Mouse (Mus musculus): ENCODE data around the gene Lpp. TPM values are rescaled to one million over a fixed set of nuclear protein-coding genes. Genes with fewer than 3 reads are reported as not detected.

Lpp gene
- polyA plus RNA-seq, 1 experiment from 2014 or later, result 13.3 TPM

DNA sequence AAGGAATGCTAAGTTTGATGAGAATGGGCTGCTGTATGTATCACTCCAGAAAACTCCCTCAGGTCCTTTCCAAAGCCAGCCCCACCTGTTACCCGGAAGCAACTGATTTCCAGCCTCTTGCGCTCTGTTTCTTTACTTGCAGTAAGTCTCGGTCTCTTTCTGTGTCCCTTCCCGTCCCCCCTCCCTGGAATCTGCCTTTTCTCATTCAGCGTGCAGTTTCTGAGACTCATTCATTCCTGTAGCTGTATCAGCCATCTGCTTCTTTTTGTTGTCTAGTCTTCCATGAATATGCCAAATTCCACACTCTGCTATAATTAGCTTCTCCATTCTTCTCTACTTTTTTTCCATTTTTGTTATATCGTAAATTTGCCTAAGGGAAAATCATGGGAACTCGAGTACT, 561.7 kb downstream of the Lpp start:
- H3K4me1 ChIP-seq (replicated peaks), result peaks cover 9% of the 10 kb centered on the region
- ATAC-seq (ENCODE audit: low read depth), result no peak

GRCm38 (mm10) chr16:24958661-24959060, 565.4 kb downstream of the Lpp start:
- ATAC-seq (ENCODE audit: low read depth), result no peak
- no peaks in the 10 kb centered on the region for H3K36me3 ChIP-seq
- H3K4me3 ChIP-seq, result no peak overlapping the region
- no peaks in the 10 kb centered on the region for H3K4me1 ChIP-seq (replicated peaks)
- no peak overlapping the region for H3K9ac ChIP-seq
- no peak overlapping the region for H3K4me2 ChIP-seq
- WGBS, result 95% methylated on average over 1 of the region's 1 CpGs
- no peaks in the 10 kb centered on the region for H3K27me3 ChIP-seq
- H3K27ac ChIP-seq (replicated peaks), result no peak overlapping the region
- peaks cover 10% of the 10 kb centered on the region; the same call in 1 of the 2 replicates for H3K9me3 ChIP-seq

More for the DNA sequence above, 561.7 kb downstream of the Lpp start:
- H3K4me2 ChIP-seq, result no peak overlapping the region
- no peak overlapping the region for H3K9ac ChIP-seq
- no peak overlapping the region for H3K27ac ChIP-seq (replicated peaks)
- no peak overlapping the region for H3K4me3 ChIP-seq
- no peaks in the 10 kb centered on the region for H3K27me3 ChIP-seq
- H3K9me3 ChIP-seq, result peaks cover 10% of the 10 kb centered on the region; the same call in 1 of the 2 replicates
- H3K36me3 ChIP-seq, result no peaks in the 10 kb centered on the region
- WGBS, result 62% methylated on average over 7 of the region's 7 CpGs

- H3K4me1 ChIP-seq (replicated peaks), result no peaks in the 10 kb centered on the region
- ATAC-seq (ENCODE audit: low read depth), result no peak
Observed at GRCm38 (mm10) chr16:24960901-24961806, 567.8 kb downstream of the Lpp start.

DNA sequence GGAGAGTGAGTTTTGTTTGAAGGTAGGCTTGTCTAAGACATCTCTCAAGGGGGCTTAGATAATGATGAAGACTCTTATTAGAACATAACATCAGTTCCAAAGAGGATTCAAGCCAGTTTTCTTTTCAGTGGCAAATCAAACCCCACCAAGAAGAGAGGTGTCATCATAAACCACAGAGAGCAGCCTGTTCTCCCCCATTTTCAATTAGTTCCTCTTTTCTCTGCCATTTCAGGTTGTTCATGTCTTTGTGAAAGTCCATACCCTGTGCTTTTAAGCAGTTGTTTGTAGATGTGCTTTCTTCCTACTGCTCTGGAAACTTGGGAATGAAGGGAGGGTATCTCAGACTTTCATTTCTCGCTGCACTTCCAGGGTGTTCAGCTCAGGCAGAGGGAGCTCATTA, 571.0 kb downstream of the Lpp start:
- H3K4me1 ChIP-seq (replicated peaks), result no peaks in the 10 kb centered on the region
- H3K27ac ChIP-seq (replicated peaks), result no peak overlapping the region
- no peak overlapping the region for H3K4me2 ChIP-seq
- H3K9me3 ChIP-seq, result no peaks in the 10 kb centered on the region
- no peak overlapping the region for H3K4me3 ChIP-seq
- WGBS, result 94% methylated on average over 1 of the region's 1 CpGs
- no peak for ATAC-seq (ENCODE audit: low read depth)
- no peaks in the 10 kb centered on the region for H3K27me3 ChIP-seq
- H3K9ac ChIP-seq, result no peak overlapping the region
- no peaks in the 10 kb centered on the region for H3K36me3 ChIP-seq

More at GRCm38 (mm10) chr16:24960901-24961806, 567.8 kb downstream of the Lpp start:
- WGBS, result 78% methylated on average over 10 of the region's 10 CpGs
- H3K27ac ChIP-seq (replicated peaks), result no peak overlapping the region
- H3K36me3 ChIP-seq, result no peaks in the 10 kb centered on the region
- no peaks in the 10 kb centered on the region for H3K27me3 ChIP-seq
- H3K4me2 ChIP-seq, result no peak overlapping the region
- no peak overlapping the region for H3K4me3 ChIP-seq
- H3K9me3 ChIP-seq, result peaks cover 10% of the 10 kb centered on the region; the same call in 1 of the 2 replicates
- H3K9ac ChIP-seq, result no peak overlapping the region

GRCm38 (mm10) chr16:24965091-24965490, 571.8 kb downstream of the Lpp start:
- H3K9ac ChIP-seq, result no peak overlapping the region
- H3K4me1 ChIP-seq (replicated peaks), result no peaks in the 10 kb centered on the region
- H3K4me2 ChIP-seq, result no peak overlapping the region
- H3K4me3 ChIP-seq, result no peak overlapping the region
- no peaks in the 10 kb centered on the region for H3K9me3 ChIP-seq
- ATAC-seq (ENCODE audit: low read depth), result no peak
- no peaks in the 10 kb centered on the region for H3K36me3 ChIP-seq
- WGBS, result 76% methylated on average over 4 of the region's 4 CpGs
- no peaks in the 10 kb centered on the region for H3K27me3 ChIP-seq
- no peak overlapping the region for H3K27ac ChIP-seq (replicated peaks)

DNA sequence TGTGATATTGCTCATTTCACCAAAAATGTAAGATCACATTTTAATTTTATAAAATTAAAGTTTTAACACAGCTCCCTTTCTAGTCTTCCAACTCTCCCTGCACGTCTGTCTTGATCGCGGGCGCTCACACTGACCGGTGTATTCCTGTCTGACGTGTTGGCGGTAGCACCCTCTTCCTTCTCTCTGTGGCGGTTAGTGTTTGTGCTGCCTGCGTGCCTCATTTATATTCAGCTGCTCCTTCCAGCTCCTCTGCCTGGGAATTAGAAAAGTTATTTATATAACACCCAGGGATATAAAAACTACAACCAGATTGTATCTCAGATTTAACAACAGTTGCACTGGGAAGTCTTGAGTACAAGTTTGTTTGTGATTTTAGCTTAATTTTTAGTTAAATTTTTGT, 573.2 kb downstream of the Lpp start:
- no peaks in the 10 kb centered on the region for H3K36me3 ChIP-seq
- 91% methylated on average over 9 of the region's 9 CpGs for WGBS
- H3K4me3 ChIP-seq, result no peak overlapping the region
- H3K9ac ChIP-seq, result no peak overlapping the region
- ATAC-seq (ENCODE audit: low read depth), result no peak
- no peaks in the 10 kb centered on the region for H3K9me3 ChIP-seq
- H3K4me1 ChIP-seq (replicated peaks), result no peaks in the 10 kb centered on the region
- no peak overlapping the region for H3K4me2 ChIP-seq
- no peak overlapping the region for H3K27ac ChIP-seq (replicated peaks)
- no peaks in the 10 kb centered on the region for H3K27me3 ChIP-seq

GRCm38 (mm10) chr16:24973009-24973631, 579.8 kb downstream of the Lpp start:
- H3K4me3 ChIP-seq, result no peak overlapping the region
- H3K9me3 ChIP-seq, result no peaks in the 10 kb centered on the region
- H3K27me3 ChIP-seq, result no peaks in the 10 kb centered on the region
- 69% methylated on average over 5 of the region's 5 CpGs for WGBS
- H3K27ac ChIP-seq (replicated peaks), result no peak overlapping the region
- H3K4me2 ChIP-seq, result no peak overlapping the region
- peaks cover 10% of the 10 kb centered on the region for H3K4me1 ChIP-seq (replicated peaks)
- no peak for ATAC-seq (ENCODE audit: low read depth)
- H3K9ac ChIP-seq, result no peak overlapping the region
- no peaks in the 10 kb centered on the region for H3K36me3 ChIP-seq

GRCm38 (mm10) chr16:24977771-24978170, 584.5 kb downstream of the Lpp start:
- H3K36me3 ChIP-seq, result no peaks in the 10 kb centered on the region
- WGBS, result 80% methylated on average over 1 of the region's 1 CpGs
- H3K27ac ChIP-seq (replicated peaks), result no peak overlapping the region
- H3K4me1 ChIP-seq (replicated peaks), result peaks cover 15% of the 10 kb centered on the region
- no peak; the same call in 1 of the 2 replicates for ATAC-seq (ENCODE audit: low read depth)
- no peaks in the 10 kb centered on the region for H3K9me3 ChIP-seq
- H3K27me3 ChIP-seq, result no peaks in the 10 kb centered on the region
- no peak overlapping the region for H3K4me2 ChIP-seq
- H3K9ac ChIP-seq, result no peak overlapping the region
- H3K4me3 ChIP-seq, result no peak overlapping the region

DNA sequence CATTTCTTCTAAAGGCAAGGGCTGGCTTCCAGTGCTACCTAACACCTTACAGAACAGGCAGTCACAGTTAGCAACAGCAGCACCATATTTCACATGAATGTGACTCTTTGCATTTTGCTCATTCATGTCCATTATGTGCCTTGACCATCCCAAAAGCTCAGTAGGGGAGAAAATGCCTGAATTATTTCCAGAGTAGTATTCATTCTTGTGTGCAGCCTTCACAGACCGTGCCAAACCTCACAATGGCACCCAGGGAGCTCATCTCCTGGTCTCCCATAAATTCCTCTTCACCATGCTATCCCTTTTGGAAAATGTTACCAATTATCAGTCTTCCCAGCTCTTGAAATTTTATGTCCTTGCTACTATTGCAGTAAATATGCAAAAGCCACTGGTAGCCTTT, 584.9 kb downstream of the Lpp start:
- 12% methylated on average over 1 of the region's 1 CpGs for WGBS
- Histone ChIP-seq H3K4me1 (replicated peaks) (peaks cover 11% of the 10 kb centered on the region), H3K27ac (replicated peaks) (no peak overlapping the region), H3K4me2 (no peak overlapping the region), H3K9me3 (no peaks in the 10 kb centered on the region), H3K36me3 (no peaks in the 10 kb centered on the region), H3K4me3 (no peak overlapping the region), H3K27me3 (no peaks in the 10 kb centered on the region), H3K9ac (no peak overlapping the region)
- ATAC-seq (ENCODE audit: low read depth), result peak; percentile 43; the same call in 1 of the 2 replicates

- no peak for ATAC-seq (ENCODE audit: low read depth)
- Histone ChIP-seq H3K4me1 (replicated peaks) (peaks cover 11% of the 10 kb centered on the region), H3K27ac (replicated peaks) (no peak overlapping the region), H3K4me3 (no peak overlapping the region), H3K27me3 (no peaks in the 10 kb centered on the region), H3K9me3 (no peaks in the 10 kb centered on the region), H3K36me3 (no peaks in the 10 kb centered on the region), H3K4me2 (no peak overlapping the region), H3K9ac (no peak overlapping the region)
- WGBS, result 94% methylated on average over 4 of the region's 4 CpGs
Observed at GRCm38 (mm10) chr16:24979391-24979790, 586.1 kb downstream of the Lpp start.

- Histone ChIP-seq H3K27me3 (no peaks in the 10 kb centered on the region), H3K4me3 (no peak overlapping the region), H3K36me3 (no peaks in the 10 kb centered on the region), H3K27ac (replicated peaks) (no peak overlapping the region), H3K4me2 (no peak overlapping the region), H3K9ac (no peak overlapping the region), H3K9me3 (no peaks in the 10 kb centered on the region), H3K4me1 (replicated peaks) (peaks cover 8% of the 10 kb centered on the region)
- 85% methylated on average over 4 of the region's 4 CpGs for WGBS
- ATAC-seq (ENCODE audit: low read depth), result no peak
Observed at GRCm38 (mm10) chr16:24982828-24983227, 589.5 kb downstream of the Lpp start.

- H3K36me3 ChIP-seq, result no peaks in the 10 kb centered on the region
- H3K4me1 ChIP-seq (replicated peaks), result no peaks in the 10 kb centered on the region
- no peak overlapping the region for H3K9ac ChIP-seq
- no peaks in the 10 kb centered on the region for H3K9me3 ChIP-seq
- H3K4me2 ChIP-seq, result no peak overlapping the region
- 91% methylated on average over 11 of the region's 11 CpGs for WGBS
- H3K4me3 ChIP-seq, result no peak overlapping the region
- H3K27me3 ChIP-seq, result no peaks in the 10 kb centered on the region
- no peak for ATAC-seq (ENCODE audit: low read depth)
- H3K27ac ChIP-seq (replicated peaks), result no peak overlapping the region
Observed at GRCm38 (mm10) chr16:24990331-24990730, 597.0 kb downstream of the Lpp start.

All from neural tube, embryonic 13.5 days (tissue).